Mouse (Mus musculus): ENCODE measurements at regions not wholly inside any gene's neighbourhood (a gene's known extent, or its start where the extent isn't known, plus 50 kb on each side); places are given as distances from the start of the nearest gene placed in this dataset.

DNA sequence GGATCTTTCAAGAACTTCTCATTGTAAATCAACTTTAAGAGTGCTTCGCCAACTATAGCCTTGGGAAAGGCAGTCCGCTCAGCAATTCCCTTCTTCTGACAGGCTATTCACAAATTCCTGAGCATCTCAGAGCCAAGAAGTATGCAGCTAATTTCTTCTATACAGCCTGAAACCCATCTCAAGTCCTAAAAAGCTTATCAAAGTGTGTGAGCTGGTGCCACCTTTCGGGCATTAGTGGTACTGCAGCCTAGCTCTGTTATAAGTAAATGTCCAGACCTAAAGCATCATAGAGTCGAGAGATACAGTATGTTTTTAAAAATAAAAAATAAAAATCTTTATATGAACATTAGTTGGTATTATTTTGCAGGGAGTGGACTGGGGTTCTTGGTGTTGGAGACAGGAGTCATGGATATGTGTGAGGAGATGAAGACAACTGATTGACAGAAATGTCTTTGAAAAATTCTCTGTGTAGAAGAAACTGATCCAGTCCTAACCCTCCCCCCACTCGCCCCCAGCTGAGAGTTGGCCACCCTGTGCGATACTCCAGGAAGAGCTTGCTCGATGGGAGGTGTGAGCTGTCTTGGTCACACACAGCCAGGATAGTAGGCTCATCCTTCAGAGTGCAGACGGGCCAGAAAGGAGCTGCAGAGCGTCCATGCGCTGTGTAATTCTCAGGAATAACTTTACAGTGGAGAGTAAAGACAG is 56.4 kb downstream of the Bod1 start:
- Histone ChIP-seq H3K27ac (ENCODE audit: low read length) (no peak overlapping the region), H3K4me1 (ENCODE audit: control insufficient read depth, insufficient read depth, low read length) (no peaks in the 10 kb centered on the region), H3K36me3 (ENCODE audit: control insufficient read depth, insufficient read depth, low read length) (no peaks in the 10 kb centered on the region), H3K4me2 (ENCODE audit: low read length) (no peak overlapping the region), H3K9me3 (replicated peaks; ENCODE audit: control insufficient read depth, low read length, poor library complexity, severe bottlenecking) (no peaks in the 10 kb centered on the region), H3K4me3 (ENCODE audit: low read depth, low read length) (no peak overlapping the region), H3K9ac (ENCODE audit: low read depth, low read length) (no peak overlapping the region), H3K27me3 (ENCODE audit: control insufficient read depth, insufficient read depth, low read depth, low read length) (no peaks in the 10 kb centered on the region)
- ATAC-seq, result peak; percentile 57
- 58% methylated on average over 10 of the region's 10 CpGs for WGBS

DNA sequence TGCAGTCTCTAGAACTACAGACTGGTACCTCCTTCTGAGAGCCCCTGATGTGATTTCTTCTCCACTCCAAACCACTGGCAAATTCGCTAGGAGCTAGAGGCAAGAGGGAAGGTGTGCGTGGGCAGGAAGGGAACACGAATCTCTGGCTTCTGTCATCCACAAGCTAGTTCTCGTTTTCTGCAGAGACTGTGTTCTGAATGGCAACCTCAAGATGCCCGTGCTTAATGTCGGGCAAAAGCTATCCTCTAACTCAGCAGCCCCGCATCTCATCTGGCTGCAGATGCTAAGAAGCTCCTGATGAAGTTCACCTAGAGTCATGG is 57.3 kb downstream of the Bod1 start:
- Histone ChIP-seq H3K9ac (ENCODE audit: low read depth, low read length) (peak overlapping the region; percentile 8; the same call in 1 of the 2 replicates), H3K36me3 (ENCODE audit: control insufficient read depth, insufficient read depth, low read length) (no peaks in the 10 kb centered on the region), H3K27me3 (ENCODE audit: control insufficient read depth, insufficient read depth, low read depth, low read length) (no peaks in the 10 kb centered on the region), H3K4me3 (ENCODE audit: low read depth, low read length) (0 out of 2 replicates have a peak overlapping the region, but pooled peaks have one; percentile 1), H3K4me2 (ENCODE audit: low read length) (peak overlapping the region; percentile 27), H3K4me1 (ENCODE audit: control insufficient read depth, insufficient read depth, low read length) (no peaks in the 10 kb centered on the region), H3K9me3 (replicated peaks; ENCODE audit: control insufficient read depth, low read length, poor library complexity, severe bottlenecking) (no peaks in the 10 kb centered on the region), H3K27ac (ENCODE audit: low read length) (no peak overlapping the region)
- 73% methylated on average over 7 of the region's 7 CpGs for WGBS
- no peak for ATAC-seq

DNA sequence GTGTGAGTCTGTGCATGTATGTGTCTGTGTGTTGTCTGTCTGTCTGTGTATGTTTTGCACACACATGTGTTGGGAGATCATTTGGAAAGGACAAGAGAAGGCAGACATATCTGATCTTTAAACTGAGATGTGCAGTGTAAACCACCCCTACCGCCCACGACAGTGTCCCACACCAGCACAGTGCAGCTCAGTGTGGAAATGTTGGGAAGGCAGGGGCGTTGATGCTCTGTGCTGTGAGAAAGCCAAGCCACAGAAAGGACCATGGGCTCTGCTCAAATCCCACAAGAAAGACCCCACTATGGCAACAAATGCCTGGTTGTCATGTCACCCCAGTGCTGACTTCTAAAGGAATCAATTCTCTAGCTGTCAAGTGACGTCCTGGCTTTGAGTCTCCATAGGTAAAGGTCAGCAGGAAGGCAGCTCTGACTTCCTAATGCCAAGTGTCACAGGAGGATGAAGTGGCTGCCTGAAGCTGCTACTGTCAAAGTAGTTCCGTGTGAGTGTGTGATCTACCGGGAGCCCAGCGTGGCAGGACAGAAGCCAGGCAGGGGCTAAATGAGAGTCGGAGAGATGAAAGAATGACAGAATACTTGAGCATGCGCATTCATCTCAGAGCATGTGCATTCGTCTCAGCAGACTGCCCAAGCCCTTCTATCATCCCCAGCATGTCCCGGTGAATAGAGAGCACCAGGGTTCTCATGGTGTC is 57.8 kb downstream of the Bod1 start:
- H3K27me3 ChIP-seq (ENCODE audit: control insufficient read depth, insufficient read depth, low read depth, low read length), result no peaks in the 10 kb centered on the region
- H3K27ac ChIP-seq (ENCODE audit: low read length), result no peak overlapping the region
- H3K36me3 ChIP-seq (ENCODE audit: control insufficient read depth, insufficient read depth, low read length), result no peaks in the 10 kb centered on the region
- no peaks in the 10 kb centered on the region for H3K9me3 ChIP-seq (replicated peaks; ENCODE audit: control insufficient read depth, low read length, poor library complexity, severe bottlenecking)
- H3K4me3 ChIP-seq (ENCODE audit: low read depth, low read length), result 0 out of 2 replicates have a peak overlapping the region, but pooled peaks have one; percentile 1
- ATAC-seq, result peak; percentile 73
- peak overlapping the region; percentile 8; the same call in 1 of the 2 replicates for H3K9ac ChIP-seq (ENCODE audit: low read depth, low read length)
- 34% methylated on average over 11 of the region's 11 CpGs for WGBS
- H3K4me1 ChIP-seq (ENCODE audit: control insufficient read depth, insufficient read depth, low read length), result no peaks in the 10 kb centered on the region
- peak overlapping the region; percentile 27 for H3K4me2 ChIP-seq (ENCODE audit: low read length)

GRCm38 (mm10) chr11:31608458-31608857 is 63.2 kb downstream of the Bod1 start:
- no peak for ATAC-seq
- H3K9ac ChIP-seq (ENCODE audit: low read depth, low read length), result no peak overlapping the region
- no peaks in the 10 kb centered on the region for H3K9me3 ChIP-seq (replicated peaks; ENCODE audit: control insufficient read depth, low read length, poor library complexity, severe bottlenecking)
- no peak overlapping the region for H3K4me3 ChIP-seq (ENCODE audit: low read depth, low read length)
- H3K36me3 ChIP-seq (ENCODE audit: control insufficient read depth, insufficient read depth, low read length), result no peaks in the 10 kb centered on the region
- 86% methylated on average over 4 of the region's 4 CpGs for WGBS
- H3K4me2 ChIP-seq (ENCODE audit: low read length), result no peak overlapping the region
- H3K27me3 ChIP-seq (ENCODE audit: control insufficient read depth, insufficient read depth, low read depth, low read length), result no peaks in the 10 kb centered on the region
- H3K4me1 ChIP-seq (ENCODE audit: control insufficient read depth, insufficient read depth, low read length), result no peaks in the 10 kb centered on the region
- no peak overlapping the region for H3K27ac ChIP-seq (ENCODE audit: low read length)

- no peaks in the 10 kb centered on the region for H3K36me3 ChIP-seq (ENCODE audit: control insufficient read depth, insufficient read depth, low read length)
- ATAC-seq, result no peak
- H3K4me1 ChIP-seq (ENCODE audit: control insufficient read depth, insufficient read depth, low read length), result no peaks in the 10 kb centered on the region
- no peaks in the 10 kb centered on the region for H3K9me3 ChIP-seq (replicated peaks; ENCODE audit: control insufficient read depth, low read length, poor library complexity, severe bottlenecking)
- H3K4me2 ChIP-seq (ENCODE audit: low read length), result no peak overlapping the region
- no peak overlapping the region for H3K9ac ChIP-seq (ENCODE audit: low read depth, low read length)
- WGBS, result 93% methylated on average over 7 of the region's 7 CpGs
- no peaks in the 10 kb centered on the region for H3K27me3 ChIP-seq (ENCODE audit: control insufficient read depth, insufficient read depth, low read depth, low read length)
- H3K4me3 ChIP-seq (ENCODE audit: low read depth, low read length), result no peak overlapping the region
- no peak overlapping the region for H3K27ac ChIP-seq (ENCODE audit: low read length)
These were observed 70.2 kb downstream of the Bod1 start for GRCm38 (mm10) chr11:31601499-31601898.

DNA sequence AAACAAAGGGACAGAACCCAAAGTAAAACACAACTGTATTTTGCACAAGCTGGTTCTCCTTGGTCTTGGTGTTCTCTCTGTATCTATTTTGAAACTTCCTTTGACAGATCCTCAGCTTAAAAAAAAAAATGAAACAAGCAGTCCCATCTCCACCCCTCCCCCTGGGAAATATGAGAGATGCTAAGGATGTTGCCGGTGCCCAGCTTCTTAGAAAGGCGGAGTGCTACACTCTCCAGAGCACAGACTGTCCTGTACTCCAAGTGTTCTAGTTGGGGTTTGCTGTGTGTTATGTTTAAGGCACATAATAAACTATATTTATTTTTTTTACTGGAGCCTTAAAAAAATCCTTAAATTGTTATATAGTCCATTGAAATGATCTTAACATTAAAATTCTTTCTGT is 78.1 kb downstream of the Bod1 start:
- H3K36me3 ChIP-seq (ENCODE audit: control insufficient read depth, insufficient read depth, low read length), result no peaks in the 10 kb centered on the region
- H3K4me1 ChIP-seq (ENCODE audit: control insufficient read depth, insufficient read depth, low read length), result no peaks in the 10 kb centered on the region
- H3K27ac ChIP-seq (ENCODE audit: low read length), result no peak overlapping the region
- H3K9ac ChIP-seq (ENCODE audit: low read depth, low read length), result no peak overlapping the region
- no peak for ATAC-seq
- H3K27me3 ChIP-seq (ENCODE audit: control insufficient read depth, insufficient read depth, low read depth, low read length), result no peaks in the 10 kb centered on the region
- no peak overlapping the region for H3K4me2 ChIP-seq (ENCODE audit: low read length)
- no peaks in the 10 kb centered on the region for H3K9me3 ChIP-seq (replicated peaks; ENCODE audit: control insufficient read depth, low read length, poor library complexity, severe bottlenecking)
- 93% methylated on average over 2 of the region's 2 CpGs for WGBS
- H3K4me3 ChIP-seq (ENCODE audit: low read depth, low read length), result no peak overlapping the region

GRCm38 (mm10) chr11:31592061-31592460 is 79.6 kb downstream of the Bod1 start:
- H3K9me3 ChIP-seq (replicated peaks; ENCODE audit: control insufficient read depth, low read length, poor library complexity, severe bottlenecking), result no peaks in the 10 kb centered on the region
- ATAC-seq, result no peak
- no peaks in the 10 kb centered on the region for H3K36me3 ChIP-seq (ENCODE audit: control insufficient read depth, insufficient read depth, low read length)
- H3K4me1 ChIP-seq (ENCODE audit: control insufficient read depth, insufficient read depth, low read length), result no peaks in the 10 kb centered on the region
- H3K4me2 ChIP-seq (ENCODE audit: low read length), result no peak overlapping the region
- H3K9ac ChIP-seq (ENCODE audit: low read depth, low read length), result no peak overlapping the region
- no peak overlapping the region for H3K27ac ChIP-seq (ENCODE audit: low read length)
- no peak overlapping the region for H3K4me3 ChIP-seq (ENCODE audit: low read depth, low read length)
- 86% methylated on average over 11 of the region's 11 CpGs for WGBS
- H3K27me3 ChIP-seq (ENCODE audit: control insufficient read depth, insufficient read depth, low read depth, low read length), result no peaks in the 10 kb centered on the region

DNA sequence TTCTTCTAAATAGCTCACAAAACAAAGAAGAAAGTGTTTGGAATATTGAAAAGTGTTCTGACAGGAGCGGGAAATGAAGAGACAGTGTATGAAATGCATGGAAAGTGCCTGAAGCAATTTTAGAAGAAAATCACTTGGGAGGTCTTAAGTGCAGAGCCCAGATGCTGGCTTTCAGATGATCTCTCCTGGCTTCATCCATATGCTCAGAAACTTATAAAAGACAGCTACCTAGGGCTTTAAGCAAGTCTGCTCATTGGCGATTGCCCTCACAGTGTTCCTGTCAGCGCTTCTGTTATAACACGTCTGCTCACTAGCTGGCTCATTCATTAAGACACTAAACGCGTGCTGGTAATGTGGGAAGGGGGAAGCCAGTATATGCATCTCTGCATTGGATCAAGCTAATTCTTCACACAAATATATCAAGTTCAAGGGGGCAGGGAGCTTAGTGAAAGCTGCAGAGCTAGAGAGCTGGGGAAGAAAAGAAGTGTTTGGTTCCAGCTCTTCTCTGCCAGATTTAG is 80.6 kb downstream of the Bod1 start:
- Histone ChIP-seq H3K4me1 (ENCODE audit: control insufficient read depth, insufficient read depth, low read length) (no peaks in the 10 kb centered on the region), H3K4me2 (ENCODE audit: low read length) (no peak overlapping the region), H3K9ac (ENCODE audit: low read depth, low read length) (no peak overlapping the region), H3K36me3 (ENCODE audit: control insufficient read depth, insufficient read depth, low read length) (no peaks in the 10 kb centered on the region), H3K9me3 (replicated peaks; ENCODE audit: control insufficient read depth, low read length, poor library complexity, severe bottlenecking) (no peaks in the 10 kb centered on the region), H3K4me3 (ENCODE audit: low read depth, low read length) (no peak overlapping the region), H3K27ac (ENCODE audit: low read length) (no peak overlapping the region), H3K27me3 (ENCODE audit: control insufficient read depth, insufficient read depth, low read depth, low read length) (no peaks in the 10 kb centered on the region)
- ATAC-seq, result peak; percentile 66
- WGBS, result 66% methylated on average over 6 of the region's 6 CpGs

DNA sequence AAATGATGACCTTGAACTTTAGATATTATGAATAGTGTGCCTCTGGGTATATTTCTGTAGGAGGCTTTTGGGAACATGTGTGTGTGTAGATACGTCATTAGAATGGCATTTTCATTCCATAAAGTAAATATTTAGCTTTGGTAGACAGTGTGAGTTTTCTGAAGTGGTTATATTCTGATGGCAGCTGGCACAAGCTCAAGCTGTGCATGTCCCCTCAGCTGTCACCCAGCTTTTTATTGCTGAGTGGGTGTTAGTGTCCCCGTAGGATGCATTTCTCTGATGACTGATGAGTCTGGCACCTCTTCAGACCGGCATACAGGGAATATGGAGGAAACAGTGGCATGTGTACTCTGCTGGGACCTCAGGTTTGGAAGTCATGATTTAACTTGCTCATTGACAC is 96.7 kb downstream of the Bod1 start:
- no peak overlapping the region for H3K9ac ChIP-seq (ENCODE audit: low read depth, low read length)
- H3K27me3 ChIP-seq (ENCODE audit: control insufficient read depth, insufficient read depth, low read depth, low read length), result no peaks in the 10 kb centered on the region
- no peaks in the 10 kb centered on the region for H3K4me1 ChIP-seq (ENCODE audit: control insufficient read depth, insufficient read depth, low read length)
- no peak overlapping the region for H3K27ac ChIP-seq (ENCODE audit: low read length)
- WGBS, result 89% methylated on average over 3 of the region's 3 CpGs
- no peak for ATAC-seq
- no peaks in the 10 kb centered on the region for H3K36me3 ChIP-seq (ENCODE audit: control insufficient read depth, insufficient read depth, low read length)
- H3K4me3 ChIP-seq (ENCODE audit: low read depth, low read length), result no peak overlapping the region
- no peak overlapping the region for H3K4me2 ChIP-seq (ENCODE audit: low read length)
- no peaks in the 10 kb centered on the region for H3K9me3 ChIP-seq (replicated peaks; ENCODE audit: control insufficient read depth, low read length, poor library complexity, severe bottlenecking)
